9 mouse cellular contexts compared by ENCODE assay signal in the genomic region with DNA sequence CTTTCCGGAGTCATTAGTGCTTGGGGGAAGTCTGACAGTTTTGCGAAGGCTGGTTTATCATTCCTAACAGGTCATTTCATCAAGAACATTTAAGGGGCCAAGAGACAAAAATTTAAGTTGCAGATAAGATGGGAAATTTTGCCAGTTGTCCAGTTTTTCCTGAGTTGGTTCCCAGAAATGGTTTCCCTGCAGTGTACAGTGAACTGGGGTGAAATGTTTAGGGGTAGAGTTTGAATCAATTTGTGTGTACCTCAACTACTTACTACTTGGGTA. TPM values are rescaled to one million over a fixed set of nuclear protein-coding genes. Genes with fewer than 3 reads are reported as not detected.
DNase-seq lines count a peak whose midpoint lies in the region; ATAC-seq and TF ChIP-seq lines count a peak whose summit lies in the region.
"Had no signal": no experiment of that assay in that cellular context is flagged by ENCODE, and none has a peak within 500 bp of the region (broad histone marks: within the 10 kb centered on the region; RNA-seq: fewer than 3 reads in every experiment).

No protein-coding gene starts in this region.

- H3K9ac ChIP-seq in heart, embryonic 16.5 days (ENCODE audit: low read length): peak overlapping the region; percentile 98
- H3K9ac ChIP-seq in hindbrain, embryonic 11.5 days (ENCODE audit: low read depth, low read length): peak overlapping the region; percentile 95
- peak overlapping the region; percentile 93 for H3K9ac ChIP-seq in midbrain, embryonic 12.5 days (replicated peaks)

- H3K27me3 ChIP-seq in heart, embryonic 16.5 days (ENCODE audit: control insufficient read depth, insufficient read depth, low read length): no peaks in the 10 kb centered on the region
- H3K27me3 ChIP-seq in G1E (ENCODE audit: insufficient read depth, low read length): no peaks in the 10 kb centered on the region
- no peaks in the 10 kb centered on the region for H3K27me3 ChIP-seq in hindbrain, embryonic 11.5 days (ENCODE audit: control insufficient read depth, insufficient read depth, low read length)
- no peaks in the 10 kb centered on the region for H3K27me3 ChIP-seq in midbrain, embryonic 12.5 days
- H3K27me3 ChIP-seq: Patski had no signal

- H3K27ac ChIP-seq in heart, embryonic 16.5 days (ENCODE audit: low read length): peak overlapping the region; percentile 100
- no peak overlapping the region for H3K27ac ChIP-seq in hindbrain, embryonic 11.5 days (ENCODE audit: low read depth, low read length)
- H3K27ac ChIP-seq in midbrain, embryonic 12.5 days (replicated peaks): peak overlapping the region; percentile 97; the same call in 1 of the 2 replicates

- TF ChIP-seq CTCF in G1E (IDR thresholded peaks at IDR 0.05; ENCODE audit: low read depth, low read length): no peak

- peaks cover 2% of the 10 kb centered on the region; the same call in 1 of the 2 replicates for H3K36me3 ChIP-seq in heart, embryonic 16.5 days (ENCODE audit: control insufficient read depth, insufficient read depth)
- H3K36me3 ChIP-seq in G1E (replicated peaks): peaks cover 16% of the 10 kb centered on the region
- H3K36me3 ChIP-seq in hindbrain, embryonic 11.5 days (ENCODE audit: control insufficient read depth, insufficient read depth, low read length): no peaks in the 10 kb centered on the region
- 0 out of 2 replicates have a peak, but pooled peaks cover under 1% of the 10 kb centered on the region for H3K36me3 ChIP-seq in midbrain, embryonic 12.5 days

- H3K9me3 ChIP-seq in heart, embryonic 16.5 days (replicated peaks; ENCODE audit: control insufficient read depth, low read length): no peaks in the 10 kb centered on the region
- H3K9me3 ChIP-seq in G1E (replicated peaks): no peaks in the 10 kb centered on the region
- no peaks in the 10 kb centered on the region for H3K9me3 ChIP-seq in hindbrain, embryonic 11.5 days (ENCODE audit: control insufficient read depth, low read length)
- H3K9me3 ChIP-seq in midbrain, embryonic 12.5 days: no peaks in the 10 kb centered on the region

- no peak for ATAC-seq in heart, embryonic 16.5 days (replicated peaks; ENCODE audit: extremely low read depth, insufficient read depth, low FRiP score)
- ATAC-seq in G1E (ENCODE audit: extremely low read depth, insufficient number of reproducible peaks, low FRiP score, poor library complexity, severe bottlenecking): no peak
- ATAC-seq in hindbrain, embryonic 11.5 days (ENCODE audit: low FRiP score): no peak
- no peak for ATAC-seq in midbrain, embryonic 12.5 days (ENCODE audit: low FRiP score, low read depth)
- ATAC-seq: Patski had no signal

- peaks cover 14% of the 10 kb centered on the region for H3K4me1 ChIP-seq in heart, embryonic 16.5 days (ENCODE audit: control insufficient read depth, insufficient read depth, low read length)
- H3K4me1 ChIP-seq in G1E (ENCODE audit: insufficient read depth, low read depth, low read length): peaks cover 18% of the 10 kb centered on the region; the same call in 1 of the 2 replicates
- H3K4me1 ChIP-seq in hindbrain, embryonic 11.5 days (replicated peaks; ENCODE audit: control insufficient read depth, insufficient read depth, low read length): no peaks in the 10 kb centered on the region; the same call in 1 of the 2 replicates
- peaks cover 19% of the 10 kb centered on the region for H3K4me1 ChIP-seq in midbrain, embryonic 12.5 days

- no peak for DNase-seq in heart, adult 18-20 months
- no peak for DNase-seq in G1E (ENCODE audit: low spot score)
- no peak for DNase-seq in hindbrain, embryonic 11.5 days (ENCODE audit: low spot score)
- no peak for DNase-seq in embryo, embryonic 11 days
- no peak for DNase-seq in cerebellum, postnatal 25 days
- no peak for DNase-seq in right cerebral cortex, adult 18-20 months

- peak overlapping the region; percentile 95 for H3K4me2 ChIP-seq in heart, embryonic 16.5 days (ENCODE audit: low read depth, low read length)
- peak overlapping the region; percentile 78 for H3K4me2 ChIP-seq in hindbrain, embryonic 11.5 days (replicated peaks; ENCODE audit: low read depth, low read length)
- peak overlapping the region; percentile 79 for H3K4me2 ChIP-seq in midbrain, embryonic 12.5 days (replicated peaks)

- WGBS in heart, embryonic 16.5 days: 1% methylated on average over 2 of the region's 2 CpGs
- WGBS in hindbrain, embryonic 11.5 days: 0% methylated on average over 2 of the region's 2 CpGs
- WGBS in midbrain, embryonic 12.5 days: 0% methylated on average over 2 of the region's 2 CpGs

- peak overlapping the region; percentile 96 for H3K4me3 ChIP-seq in heart, embryonic 16.5 days (ENCODE audit: low read length)
- peak overlapping the region; percentile 93 for H3K4me3 ChIP-seq in G1E (ENCODE audit: low read depth, low read length)
- peak overlapping the region; percentile 95 for H3K4me3 ChIP-seq in hindbrain, embryonic 11.5 days (ENCODE audit: low read depth, low read length)
- peak overlapping the region; percentile 90 for H3K4me3 ChIP-seq in midbrain, embryonic 12.5 days

RNA-seq across cellular contexts. Expression of a gene that starts 1.2 kb away (rescaled TPM):
- 39.5 and 44.0 TPM in 2 replicates for polyA plus RNA-seq in heart, embryonic 16.5 days (2015; fragmentation: Nextera tagmentation; extraction: Ambion mirVana)
- total RNA-seq in heart, adult 18-20 months (2021): 10 to 100 TPM; 15.9 to 16.8 TPM
- total RNA-seq in G1E (2014; fragmentation: Nextera tagmentation): 185 and 231 TPM in 2 replicates
- 137 and 138 TPM in 2 replicates for total RNA-seq in G1E (2017)
- 562 and 786 TPM in 2 replicates for polyA plus RNA-seq in G1E (2012)
- polyA plus RNA-seq in hindbrain, embryonic 11.5 days (2014; fragmentation: Nextera tagmentation; extraction: Ambion mirVana): 112 and 115 TPM in 2 replicates
- polyA plus RNA-seq in midbrain, embryonic 12.5 days (2016; fragmentation: Nextera tagmentation; extraction: Ambion mirVana): 126 and 138 TPM in 2 replicates
